In the genomic region with DNA sequence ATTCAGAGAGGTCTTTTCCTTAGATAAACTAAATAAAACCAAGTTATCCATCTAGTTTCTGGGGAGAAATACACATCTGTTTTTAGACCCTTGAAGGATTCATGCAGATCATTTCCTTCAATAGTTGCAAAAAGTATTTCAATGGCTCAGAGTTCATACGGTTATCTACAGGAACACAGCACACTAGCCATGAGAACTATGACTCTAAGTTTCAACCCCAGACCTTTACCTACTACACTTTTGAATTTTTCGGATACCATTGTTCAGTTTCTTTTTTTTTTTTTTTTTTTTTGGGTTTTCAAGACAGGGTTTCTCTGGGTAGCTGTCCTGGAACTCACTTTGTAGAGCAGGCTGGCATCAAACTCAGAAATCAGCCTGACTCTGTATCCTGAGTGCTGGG, we compare ENCODE assay signal across 23 mouse cellular contexts. TPM values are rescaled to one million over a fixed set of nuclear protein-coding genes. Genes with fewer than 3 reads are reported as not detected.
A peak's percentile ranks its signal among the peaks of the same experiment; 100 is the strongest.
DNase-seq lines count a peak whose midpoint lies in the region; ATAC-seq and TF ChIP-seq lines count a peak whose summit lies in the region.
"Had no signal": no experiment of that assay in that cellular context is flagged by ENCODE, and none has a peak within 500 bp of the region (broad histone marks: within the 10 kb centered on the region; RNA-seq: fewer than 3 reads in every experiment).

No protein-coding gene starts in this region.

- no peak for DNase-seq in liver, embryonic 14.5 days (ENCODE audit: low read depth in 3 of 3, low spot score in 3 of 3)
- DNase-seq in forebrain, embryonic 10.5 days (ENCODE audit: extremely low spot score, low spot score), result no peak
- no peak for DNase-seq in hindbrain, embryonic 10.5 days (ENCODE audit: low spot score)
- DNase-seq: adrenal gland, adult 2 months; cerebellum, postnatal 10 days; heart, postnatal 14 days; kidney, adult 9 months; kidney, postnatal 36 days; midbrain, embryonic 14.5 days; retina, postnatal 1 day; right cerebral cortex, postnatal 25 days had no signal

- H3K9ac ChIP-seq in heart, embryonic 13.5 days, result no peak overlapping the region
- H3K9ac ChIP-seq in heart, embryonic 12.5 days, result no peak overlapping the region
- no peak overlapping the region for H3K9ac ChIP-seq in liver, embryonic 14.5 days (replicated peaks)
- H3K9ac ChIP-seq: forebrain, embryonic 12.5 days; hindbrain, embryonic 13.5 days; limb, embryonic 13.5 days; lung, embryonic 15.5 days; neural tube, embryonic 13.5 days had no signal

- no peaks in the 10 kb centered on the region for H3K9me3 ChIP-seq in heart, embryonic 13.5 days
- no peaks in the 10 kb centered on the region for H3K9me3 ChIP-seq in heart, embryonic 12.5 days (replicated peaks)
- no peaks in the 10 kb centered on the region for H3K9me3 ChIP-seq in liver, embryonic 14.5 days (ENCODE audit: control insufficient read depth, low read length)
- H3K9me3 ChIP-seq in forebrain, embryonic 10.5 days, result no peaks in the 10 kb centered on the region
- H3K9me3 ChIP-seq in hindbrain, embryonic 10.5 days, result no peaks in the 10 kb centered on the region
- H3K9me3 ChIP-seq: embryonic facial prominence, embryonic 10.5 days; forebrain, embryonic 12.5 days; G1E; hindbrain, embryonic 13.5 days; limb, embryonic 13.5 days; lung, embryonic 15.5 days; neural tube, embryonic 13.5 days had no signal

- peaks cover 71% of the 10 kb centered on the region for H3K4me1 ChIP-seq in heart, embryonic 13.5 days
- peaks cover 28% of the 10 kb centered on the region for H3K4me1 ChIP-seq in heart, embryonic 12.5 days (replicated peaks)
- H3K4me1 ChIP-seq in bone marrow macrophage, adult 2 months (ENCODE audit: control insufficient read depth, insufficient read depth, low read length), result peaks cover 59% of the 10 kb centered on the region
- H3K4me1 ChIP-seq in liver, embryonic 14.5 days (replicated peaks; ENCODE audit: control insufficient read depth in 2 of 2, insufficient read depth in 2 of 2, low read length in 1 of 2), result peaks cover 53 to 63% of the 10 kb centered on the region in 2 experiments
- H3K4me1 ChIP-seq in small intestine, adult 2 months (ENCODE audit: control insufficient read depth, insufficient read depth, insufficient read length, low read length), result peaks cover 15% of the 10 kb centered on the region
- no peaks in the 10 kb centered on the region for H3K4me1 ChIP-seq in forebrain, embryonic 10.5 days
- H3K4me1 ChIP-seq in hindbrain, embryonic 10.5 days (replicated peaks), result no peaks in the 10 kb centered on the region
- H3K4me1 ChIP-seq: embryonic facial prominence, embryonic 10.5 days; forebrain, embryonic 12.5 days; hindbrain, embryonic 13.5 days; limb, embryonic 13.5 days; neural tube, embryonic 13.5 days had no signal

- no peak for TF ChIP-seq CTCF in bone marrow macrophage, adult 2 months (IDR thresholded peaks at IDR 0.05; ENCODE audit: low read depth, low read length)
- no peak for TF ChIP-seq CTCF in liver, embryonic 14.5 days (IDR thresholded peaks at IDR 0.05; ENCODE audit: low read depth)
- no peak for TF ChIP-seq CTCF in small intestine, adult 2 months (IDR thresholded peaks at IDR 0.05; ENCODE audit: extremely low read depth, insufficient read length, insufficient replicate concordance, low read depth, low read length)

- H3K4me2 ChIP-seq in heart, embryonic 13.5 days, result peak overlapping the region; percentile 11; the same call in 1 of the 2 replicates
- H3K4me2 ChIP-seq in heart, embryonic 12.5 days, result no peak overlapping the region
- H3K4me2 ChIP-seq in liver, embryonic 14.5 days (ENCODE audit: low read depth), result peak overlapping the region; percentile 30
- H3K4me2 ChIP-seq: forebrain, embryonic 12.5 days; heart, embryonic 11.5 days; hindbrain, embryonic 13.5 days; limb, embryonic 13.5 days; lung, embryonic 15.5 days; neural tube, embryonic 13.5 days had no signal

- no peak for TF ChIP-seq POLR2A in bone marrow macrophage, adult 2 months (IDR thresholded peaks at IDR 0.05; ENCODE audit: borderline replicate concordance, low read depth, low read length)
- no peak for TF ChIP-seq POLR2A in small intestine, adult 2 months (IDR thresholded peaks at IDR 0.05; ENCODE audit: low read depth, low read length)

- no peak overlapping the region for H3K4me3 ChIP-seq in heart, embryonic 13.5 days
- H3K4me3 ChIP-seq in heart, embryonic 12.5 days, result no peak overlapping the region
- H3K4me3 ChIP-seq in bone marrow macrophage, adult 2 months (ENCODE audit: insufficient read depth, low read length), result no peak overlapping the region
- H3K4me3 ChIP-seq in liver, embryonic 14.5 days (ENCODE audit: insufficient read depth in 1 of 2, low read depth in 2 of 2, low read length in 2 of 2), result no peak overlapping the region
- 0 out of 2 replicates have a peak overlapping the region, but pooled peaks have one; percentile 5 for H3K4me3 ChIP-seq in small intestine, adult 2 months (ENCODE audit: low read depth, low read length)
- no peak overlapping the region for H3K4me3 ChIP-seq in forebrain, embryonic 10.5 days
- no peak overlapping the region for H3K4me3 ChIP-seq in hindbrain, embryonic 10.5 days
- H3K4me3 ChIP-seq: embryonic facial prominence, embryonic 10.5 days; forebrain, embryonic 12.5 days; hindbrain, embryonic 13.5 days; limb, embryonic 13.5 days; lung, embryonic 15.5 days; neural tube, embryonic 13.5 days had no signal

- TF ChIP-seq EP300 in liver, embryonic 14.5 days (IDR thresholded peaks at IDR 0.05; ENCODE audit: low read depth), result 0 out of 2 replicates have a peak, but pooled peaks have one; percentile 17

- no peak overlapping the region for H3K27ac ChIP-seq in heart, embryonic 13.5 days (replicated peaks)
- H3K27ac ChIP-seq in heart, embryonic 12.5 days (ENCODE audit: poor library complexity, severe bottlenecking), result no peak overlapping the region
- peak overlapping the region; percentile 14; the same call in 1 of the 2 replicates for H3K27ac ChIP-seq in bone marrow macrophage, adult 2 months (ENCODE audit: insufficient read depth, low read depth, low read length)
- peak overlapping the region; percentile 41 for H3K27ac ChIP-seq in liver, embryonic 14.5 days
- peak overlapping the region; percentile 69 for H3K27ac ChIP-seq in small intestine, adult 2 months (ENCODE audit: insufficient read depth, low read depth, low read length)
- H3K27ac ChIP-seq in forebrain, embryonic 10.5 days, result no peak overlapping the region
- no peak overlapping the region for H3K27ac ChIP-seq in hindbrain, embryonic 10.5 days
- H3K27ac ChIP-seq: embryonic facial prominence, embryonic 10.5 days; forebrain, embryonic 12.5 days; hindbrain, embryonic 13.5 days; limb, embryonic 13.5 days; lung, embryonic 15.5 days; neural tube, embryonic 13.5 days had no signal

- ATAC-seq in heart, embryonic 13.5 days (ENCODE audit: extremely low read depth, insufficient number of reproducible peaks, low FRiP score, low TSS enrichment), result no peak
- ATAC-seq in heart, embryonic 12.5 days (ENCODE audit: insufficient number of reproducible peaks, low FRiP score), result no peak
- ATAC-seq in liver, embryonic 14.5 days (ENCODE audit: insufficient read depth), result no peak

- WGBS in heart, embryonic 13.5 days, result 68% methylated on average over 2 of the region's 2 CpGs
- WGBS in heart, embryonic 12.5 days, result 65% methylated on average over 2 of the region's 2 CpGs
- WGBS in liver, embryonic 14.5 days (ENCODE audit: insufficient replicate concordance), result 38% methylated on average over 2 of the region's 2 CpGs
- WGBS in small intestine, adult 2 months, result 22% methylated on average over 2 of the region's 2 CpGs
- WGBS in forebrain, embryonic 10.5 days, result 93% methylated on average over 2 of the region's 2 CpGs
- WGBS in hindbrain, embryonic 10.5 days, result 93% methylated on average over 2 of the region's 2 CpGs

- peaks cover 22% of the 10 kb centered on the region for H3K36me3 ChIP-seq in heart, embryonic 13.5 days
- peaks cover 4% of the 10 kb centered on the region; the same call in 1 of the 2 replicates for H3K36me3 ChIP-seq in heart, embryonic 12.5 days
- peaks cover 17% of the 10 kb centered on the region for H3K36me3 ChIP-seq in liver, embryonic 14.5 days (replicated peaks; ENCODE audit: control insufficient read depth, insufficient read depth, low read depth)
- H3K36me3 ChIP-seq in small intestine, adult 2 months (ENCODE audit: control insufficient read depth, insufficient read depth, low read length), result peaks cover 16% of the 10 kb centered on the region
- peaks cover 19% of the 10 kb centered on the region for H3K36me3 ChIP-seq in forebrain, embryonic 10.5 days (replicated peaks)
- H3K36me3 ChIP-seq in hindbrain, embryonic 10.5 days, result peaks cover 28% of the 10 kb centered on the region
- H3K36me3 ChIP-seq: forebrain, embryonic 12.5 days had no signal

- no peaks in the 10 kb centered on the region for H3K27me3 ChIP-seq in heart, embryonic 13.5 days (replicated peaks)
- H3K27me3 ChIP-seq in heart, embryonic 12.5 days (replicated peaks), result no peaks in the 10 kb centered on the region
- no peaks in the 10 kb centered on the region for H3K27me3 ChIP-seq in liver, embryonic 14.5 days (ENCODE audit: control insufficient read depth, insufficient read depth, low read length)
- H3K27me3 ChIP-seq in small intestine, adult 2 months (ENCODE audit: control insufficient read depth, insufficient read depth, low read length), result no peaks in the 10 kb centered on the region
- no peaks in the 10 kb centered on the region for H3K27me3 ChIP-seq in forebrain, embryonic 10.5 days (ENCODE audit: poor library complexity, severe bottlenecking)
- H3K27me3 ChIP-seq in hindbrain, embryonic 10.5 days (ENCODE audit: insufficient read depth, poor library complexity, severe bottlenecking), result no peaks in the 10 kb centered on the region
- H3K27me3 ChIP-seq: forebrain, embryonic 12.5 days; hindbrain, embryonic 13.5 days; limb, embryonic 13.5 days; lung, embryonic 15.5 days; neural tube, embryonic 13.5 days had no signal

RNA-seq across cellular contexts. Expression of a gene that starts 17.9 kb away (rescaled TPM):
- polyA plus RNA-seq in heart, embryonic 13.5 days (2015; fragmentation: Nextera tagmentation; extraction: Ambion mirVana), result 117 and 118 TPM in 2 replicates
- 194 and 206 TPM in 2 replicates for polyA plus RNA-seq in heart, embryonic 12.5 days (2016; fragmentation: Nextera tagmentation; extraction: Ambion mirVana)
- 356 and 389 TPM in 2 replicates for polyA plus RNA-seq in bone marrow macrophage, adult 2 months (2012; ENCODE audit: insufficient read depth, insufficient read length, missing spikeins)
- polyA plus RNA-seq in liver, embryonic 14.5 days (2012; rRNA removed), result 66.9 and 70.0 TPM in 2 replicates
- 95.9 and 109 TPM in 2 replicates for polyA plus RNA-seq in liver, embryonic 14.5 days (2014; fragmentation: Nextera tagmentation; extraction: Ambion mirVana)
- 27.0 and 74.8 TPM in 2 replicates for polyA plus RNA-seq in small intestine, adult 2 months (2012; rRNA removed)
- 137 and 141 TPM in 2 replicates for polyA plus RNA-seq in forebrain, embryonic 10.5 days (2016; fragmentation: Nextera tagmentation; extraction: Ambion mirVana)
- polyA plus RNA-seq in hindbrain, embryonic 10.5 days (2016; fragmentation: Nextera tagmentation; extraction: Ambion mirVana), result 138 and 139 TPM in 2 replicates

RNA-seq across cellular contexts. Expression of a gene that starts 55.7 kb away (rescaled TPM):
- 20.5 and 22.6 TPM in 2 replicates for polyA plus RNA-seq in heart, embryonic 13.5 days (2015; fragmentation: Nextera tagmentation; extraction: Ambion mirVana)
- polyA plus RNA-seq in heart, embryonic 12.5 days (2016; fragmentation: Nextera tagmentation; extraction: Ambion mirVana), result 21.5 TPM in 2 replicates
- polyA plus RNA-seq in bone marrow macrophage, adult 2 months (2012; ENCODE audit: insufficient read depth, insufficient read length, missing spikeins), result 7.2 and 8.3 TPM in 2 replicates
- polyA plus RNA-seq in liver, embryonic 14.5 days (2012; rRNA removed), result 5.9 and 10.5 TPM in 2 replicates
- 19.2 and 20.9 TPM in 2 replicates for polyA plus RNA-seq in liver, embryonic 14.5 days (2014; fragmentation: Nextera tagmentation; extraction: Ambion mirVana)
- polyA plus RNA-seq in small intestine, adult 2 months (2012; rRNA removed), result 0.90 and 1.5 TPM in 2 replicates
- 45.0 and 48.9 TPM in 2 replicates for polyA plus RNA-seq in forebrain, embryonic 10.5 days (2016; fragmentation: Nextera tagmentation; extraction: Ambion mirVana)
- 36.6 and 40.0 TPM in 2 replicates for polyA plus RNA-seq in hindbrain, embryonic 10.5 days (2016; fragmentation: Nextera tagmentation; extraction: Ambion mirVana)

RNA-seq across cellular contexts. Expression of a gene that starts 55.8 kb away (rescaled TPM):
- polyA plus RNA-seq in heart, embryonic 13.5 days (2015; fragmentation: Nextera tagmentation; extraction: Ambion mirVana), result 85.3 and 93.2 TPM in 2 replicates
- polyA plus RNA-seq in heart, embryonic 12.5 days (2016; fragmentation: Nextera tagmentation; extraction: Ambion mirVana), result 104 and 109 TPM in 2 replicates
- 178 and 230 TPM in 2 replicates for polyA plus RNA-seq in bone marrow macrophage, adult 2 months (2012; ENCODE audit: insufficient read depth, insufficient read length, missing spikeins)
- 26.9 and 33.1 TPM in 2 replicates for polyA plus RNA-seq in liver, embryonic 14.5 days (2012; rRNA removed)
- 94.2 and 98.4 TPM in 2 replicates for polyA plus RNA-seq in liver, embryonic 14.5 days (2014; fragmentation: Nextera tagmentation; extraction: Ambion mirVana)
- polyA plus RNA-seq in small intestine, adult 2 months (2012; rRNA removed), result 22.1 and 38.8 TPM in 2 replicates
- 93.0 and 97.4 TPM in 2 replicates for polyA plus RNA-seq in forebrain, embryonic 10.5 days (2016; fragmentation: Nextera tagmentation; extraction: Ambion mirVana)
- polyA plus RNA-seq in hindbrain, embryonic 10.5 days (2016; fragmentation: Nextera tagmentation; extraction: Ambion mirVana), result 92.8 and 96.1 TPM in 2 replicates

Comparison
In these comparisons a context has a peak if more than half of its experiments do, and no peak if none do; other contexts are left out.
1. H3K27ac ChIP-seq: peak in bone marrow macrophage, adult 2 months (single experiment), liver, embryonic 14.5 days (single experiment) and small intestine, adult 2 months (single experiment); none in heart, embryonic 13.5 days (single experiment), heart, embryonic 12.5 days (single experiment), forebrain, embryonic 10.5 days (single experiment) and hindbrain, embryonic 10.5 days (single experiment).